Mouse (Mus musculus) kidney, postnatal 0 days (tissue): ENCODE measurements around the gene Rnf152. TPM values are rescaled to one million over a fixed set of nuclear protein-coding genes. Genes with fewer than 3 reads are reported as not detected.

Source experiments
- ATAC-seq: fragments of 200-750 bp; cut with Nextera tagmentation; replicated peaks from 2 replicates; pipeline ENCODE4 v1.8.0; 2017; ENCODE audit warnings: low read depth, moderate number of reproducible peaks, moderate TSS enrichment, moderate library complexity; ENCODE audit not compliant: low FRiP score
- DNase-seq: peaks from one replicate; pipeline ENCODE4 v3.0.0-alpha.2; 2016; ENCODE audit warnings: low spot score
- H3K27ac ChIP-seq: fragments of 300-500 bp; sonication (generic); 2 replicates; pipeline ENCODE4 v1.5.1; 2014; ENCODE audit warnings: mild to moderate bottlenecking
- H3K27me3 ChIP-seq: fragments of 300-500 bp; sonication (generic); 2 replicates; pipeline ENCODE4 v1.6.1; 2014; ENCODE audit warnings: low read length, mixed read lengths; ENCODE audit not compliant: insufficient read depth
- H3K36me3 ChIP-seq: fragments of 300-500 bp; sonication (generic); 2 replicates; pipeline ENCODE4 v1.6.1; 2014; ENCODE audit warnings: low read length, mixed read lengths; ENCODE audit not compliant: insufficient read depth
- H3K4me1 ChIP-seq: fragments of 300-500 bp; sonication (generic); replicated peaks from 2 replicates; pipeline ENCODE4 v1.6.1; 2014; ENCODE audit warnings: antibody characterized with exemption, low read length, mixed read lengths; ENCODE audit not compliant: insufficient read depth
- H3K4me2 ChIP-seq: fragments of 300-500 bp; sonication (generic); 2 replicates; pipeline ENCODE4 v1.6.1; 2014; ENCODE audit warnings: mild to moderate bottlenecking, low read length, moderate library complexity, mixed read lengths
- H3K4me3 ChIP-seq: fragments of 300-500 bp; sonication (generic); replicated peaks from 2 replicates; pipeline ENCODE4 v1.5.1; 2014; ENCODE audit warnings: low read depth, low read length
- H3K9ac ChIP-seq: fragments of 300-500 bp; sonication (generic); 2 replicates; pipeline ENCODE4 v1.6.1; 2014; ENCODE audit warnings: low read depth, low read length
- H3K9me3 ChIP-seq: fragments of 300-500 bp; sonication (generic); replicated peaks from 2 replicates; pipeline ENCODE4 v1.6.1; 2016; ENCODE audit warnings: low read length, inconsistent platforms, mixed read lengths
- CTCF ChIP-seq: IDR thresholded peaks from 2 replicates; pipeline ENCODE4 v1.5.1; 2016; ENCODE audit warnings: antibody characterized with exemption, low read depth, mild to moderate bottlenecking, moderate library complexity
- WGBS: fragments of 180-500 bp; shearing (Covaris S2); extraction: QIAGEN DNeasy Blood & Tissue Kit; methylation state at CpG from one replicate; pipeline ENCODE4 v1.1.7; 2014; 5-methylcytosine and 5-hydroxymethylcytosine counted together
- polyA plus RNA-seq: library from polyadenylated mRNA; unstranded; fragments of >200 nt; fragmentation: Nextera tagmentation; extraction: Ambion mirVana; gene quantifications from 2 replicates; pipeline ENCODE4 v1.2.1, GENCODE M21; 2015

Gene Rnf152
- polyA plus RNA-seq, 1 experiment from 2014 or later: 2.0 TPM

- Histone ChIP-seq H3K27ac (no peak overlapping the region), H3K4me1 (no peaks in the 10 kb centered on the region), H3K4me2 (no peak overlapping the region), H3K4me3 (no peak overlapping the region), H3K27me3 (no peaks in the 10 kb centered on the region), H3K9me3 (no peaks in the 10 kb centered on the region), H3K9ac (no peak overlapping the region), H3K36me3 (no peaks in the 10 kb centered on the region)
- 88% methylated on average over 10 of the region's 10 CpGs for WGBS
- ATAC-seq: no peak
- no peak for DNase-seq
- TF ChIP-seq CTCF: no peak
Observed at GRCm38 (mm10) chr1:105271104-105271503, 85.4 kb downstream of the Rnf152 start.

- ATAC-seq (no peak), DNase-seq (no peak)
- Histone ChIP-seq H3K9me3 (no peaks in the 10 kb centered on the region), H3K27ac (no peak overlapping the region), H3K4me3 (no peak overlapping the region), H3K9ac (no peak overlapping the region), H3K4me1 (no peaks in the 10 kb centered on the region), H3K36me3 (no peaks in the 10 kb centered on the region), H3K4me2 (no peak overlapping the region), H3K27me3 (no peaks in the 10 kb centered on the region)
- no peak for TF ChIP-seq CTCF
- WGBS: 63% methylated on average over 3 of the region's 3 CpGs
Observed at GRCm38 (mm10) chr1:105263283-105264033, 93.1 kb downstream of the Rnf152 start.

GRCm38 (mm10) chr1:105260200-105260599, 96.3 kb downstream of the Rnf152 start:
- no peak overlapping the region for H3K4me2 ChIP-seq
- H3K4me1 ChIP-seq: no peaks in the 10 kb centered on the region
- no peak for ATAC-seq
- no peaks in the 10 kb centered on the region for H3K9me3 ChIP-seq
- 91% methylated on average over 5 of the region's 5 CpGs for WGBS
- no peaks in the 10 kb centered on the region for H3K36me3 ChIP-seq
- H3K27me3 ChIP-seq: no peaks in the 10 kb centered on the region
- TF ChIP-seq CTCF: no peak
- no peak for DNase-seq
- no peak overlapping the region for H3K4me3 ChIP-seq
- no peak overlapping the region for H3K27ac ChIP-seq
- no peak overlapping the region for H3K9ac ChIP-seq

- H3K4me1 ChIP-seq: no peaks in the 10 kb centered on the region
- H3K27ac ChIP-seq: no peak overlapping the region
- no peaks in the 10 kb centered on the region for H3K36me3 ChIP-seq
- no peak overlapping the region for H3K4me3 ChIP-seq
- TF ChIP-seq CTCF: no peak
- DNase-seq: no peak
- ATAC-seq: no peak
- no peaks in the 10 kb centered on the region for H3K27me3 ChIP-seq
- H3K9ac ChIP-seq: no peak overlapping the region
- no peaks in the 10 kb centered on the region for H3K9me3 ChIP-seq
- 89% methylated on average over 3 of the region's 3 CpGs for WGBS
- H3K4me2 ChIP-seq: no peak overlapping the region
Observed at GRCm38 (mm10) chr1:105257199-105257598, 99.3 kb downstream of the Rnf152 start.

- no peak overlapping the region for H3K27ac ChIP-seq
- H3K9me3 ChIP-seq: no peaks in the 10 kb centered on the region
- H3K4me1 ChIP-seq: no peaks in the 10 kb centered on the region
- TF ChIP-seq CTCF: no peak
- no peak overlapping the region for H3K4me2 ChIP-seq
- ATAC-seq (no peak), DNase-seq (no peak)
- 93% methylated on average over 3 of the region's 3 CpGs for WGBS
- no peak overlapping the region for H3K9ac ChIP-seq
- no peak overlapping the region for H3K4me3 ChIP-seq
- no peaks in the 10 kb centered on the region for H3K27me3 ChIP-seq
- no peaks in the 10 kb centered on the region for H3K36me3 ChIP-seq
Observed at GRCm38 (mm10) chr1:105249190-105249589, 107.3 kb downstream of the Rnf152 start.

- Histone ChIP-seq H3K9ac (no peak overlapping the region), H3K4me3 (no peak overlapping the region), H3K27me3 (no peaks in the 10 kb centered on the region), H3K9me3 (no peaks in the 10 kb centered on the region), H3K27ac (no peak overlapping the region), H3K4me1 (no peaks in the 10 kb centered on the region), H3K36me3 (no peaks in the 10 kb centered on the region), H3K4me2 (no peak overlapping the region)
- WGBS: 53% methylated on average over 2 of the region's 2 CpGs
- TF ChIP-seq CTCF: no peak
- DNase-seq: no peak
- no peak for ATAC-seq
Observed at GRCm38 (mm10) chr1:105246651-105247050, 109.9 kb downstream of the Rnf152 start.
